Mouse (Mus musculus) kidney, postnatal 0 days (tissue): ENCODE data around the gene Ush1g. TPM values are rescaled to one million over a fixed set of nuclear protein-coding genes. Genes with fewer than 3 reads are reported as not detected.

Source experiments
- ATAC-seq: fragments of 200-750 bp; cut with Nextera tagmentation; replicated peaks from 2 replicates; pipeline ENCODE4 v1.8.0; 2017; ENCODE audit warnings: low read depth, moderate number of reproducible peaks, moderate TSS enrichment, moderate library complexity; ENCODE audit not compliant: low FRiP score
- DNase-seq: peaks from one replicate; pipeline ENCODE4 v3.0.0-alpha.2; 2016; ENCODE audit warnings: low spot score
- H3K27ac ChIP-seq: fragments of 300-500 bp; sonication (generic); 2 replicates; pipeline ENCODE4 v1.5.1; 2014; ENCODE audit warnings: mild to moderate bottlenecking
- H3K27me3 ChIP-seq: fragments of 300-500 bp; sonication (generic); 2 replicates; pipeline ENCODE4 v1.6.1; 2014; ENCODE audit warnings: low read length, mixed read lengths; ENCODE audit not compliant: insufficient read depth
- H3K36me3 ChIP-seq: fragments of 300-500 bp; sonication (generic); 2 replicates; pipeline ENCODE4 v1.6.1; 2014; ENCODE audit warnings: low read length, mixed read lengths; ENCODE audit not compliant: insufficient read depth
- H3K4me1 ChIP-seq: fragments of 300-500 bp; sonication (generic); replicated peaks from 2 replicates; pipeline ENCODE4 v1.6.1; 2014; ENCODE audit warnings: antibody characterized with exemption, low read length, mixed read lengths; ENCODE audit not compliant: insufficient read depth
- H3K4me2 ChIP-seq: fragments of 300-500 bp; sonication (generic); 2 replicates; pipeline ENCODE4 v1.6.1; 2014; ENCODE audit warnings: mild to moderate bottlenecking, low read length, moderate library complexity, mixed read lengths
- H3K4me3 ChIP-seq: fragments of 300-500 bp; sonication (generic); replicated peaks from 2 replicates; pipeline ENCODE4 v1.5.1; 2014; ENCODE audit warnings: low read depth, low read length
- H3K9ac ChIP-seq: fragments of 300-500 bp; sonication (generic); 2 replicates; pipeline ENCODE4 v1.6.1; 2014; ENCODE audit warnings: low read depth, low read length
- H3K9me3 ChIP-seq: fragments of 300-500 bp; sonication (generic); replicated peaks from 2 replicates; pipeline ENCODE4 v1.6.1; 2016; ENCODE audit warnings: low read length, inconsistent platforms, mixed read lengths
- CTCF ChIP-seq: IDR thresholded peaks from 2 replicates; pipeline ENCODE4 v1.5.1; 2016; ENCODE audit warnings: antibody characterized with exemption, low read depth, mild to moderate bottlenecking, moderate library complexity
- WGBS: fragments of 180-500 bp; shearing (Covaris S2); extraction: QIAGEN DNeasy Blood & Tissue Kit; methylation state at CpG from one replicate; pipeline ENCODE4 v1.1.7; 2014; 5-methylcytosine and 5-hydroxymethylcytosine counted together
- polyA plus RNA-seq: library from polyadenylated mRNA; unstranded; fragments of >200 nt; fragmentation: Nextera tagmentation; extraction: Ambion mirVana; gene quantifications from 2 replicates; pipeline ENCODE4 v1.2.1, GENCODE M21; 2015

The Ush1g gene
- 0.05 TPM in 1 of 2 replicates, not detected in the other for polyA plus RNA-seq

GRCm38 (mm10) chr11:115321906-115322693 lies at the start of gene Ush1g:
Gene Ush1g (minus strand): TSS chr11:115322041.
- H3K9me3 ChIP-seq, result no peaks in the 10 kb centered on the region
- no peak within 1 kb of the TSS for H3K4me3 ChIP-seq
- no peaks in the 10 kb centered on the region; the same call in 1 of the 2 replicates for H3K4me1 ChIP-seq
- no peak within 1 kb of the TSS for H3K4me2 ChIP-seq
- peak; percentile 77 for DNase-seq
- H3K27me3 ChIP-seq, result peaks cover 72% of the 10 kb centered on the region
- H3K27ac ChIP-seq, result no peak within 1 kb of the TSS
- peak; percentile 89 for TF ChIP-seq CTCF
- ATAC-seq, result 0 out of 2 replicates have a peak, but pooled peaks have one; percentile 8
- 3% methylated on average over 35 of the region's 35 CpGs for WGBS
- no peak within 1 kb of the TSS for H3K9ac ChIP-seq
- H3K36me3 ChIP-seq, result no peaks in the 10 kb centered on the region

- H3K9me3 ChIP-seq, result no peaks in the 10 kb centered on the region
- whole genome bisulfite sequencing, result 62% methylated on average over 8 of the region's 8 CpGs
- no peaks in the 10 kb centered on the region for H3K36me3 ChIP-seq
- no peak for ATAC-seq
- H3K4me1 ChIP-seq, result peaks cover 6% of the 10 kb centered on the region
- H3K27me3 ChIP-seq, result peaks cover 9% of the 10 kb centered on the region; the same call in 1 of the 2 replicates
- H3K4me3 ChIP-seq, result no peak overlapping the region
- H3K4me2 ChIP-seq, result no peak overlapping the region
- no peak for TF ChIP-seq CTCF
- H3K27ac ChIP-seq, result no peak overlapping the region
- DNase-seq, result no peak
- no peak overlapping the region for H3K9ac ChIP-seq
Measured at GRCm38 (mm10) chr11:115371354-115371753, 49.5 kb upstream of the Ush1g start.

DNA sequence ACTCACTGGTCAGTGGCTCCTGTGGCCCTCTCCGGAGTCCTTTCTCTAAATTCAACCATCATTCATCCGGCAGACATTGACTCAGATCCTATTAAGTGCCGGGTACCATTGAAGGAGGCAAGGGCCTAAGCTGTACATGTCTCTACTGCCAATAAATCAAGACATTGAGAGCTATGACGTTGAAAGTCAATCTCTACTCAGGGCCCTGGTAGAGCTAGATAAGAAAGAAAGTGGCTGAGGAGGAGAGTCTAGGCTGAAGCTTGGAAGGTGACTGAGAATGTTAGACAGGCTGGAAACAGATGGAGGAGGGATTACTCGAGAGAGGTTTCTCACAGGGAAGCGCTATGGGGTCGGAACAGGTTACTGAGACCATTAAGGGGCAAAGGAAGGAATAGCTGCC lies 48.5 kb upstream of the Ush1g start:
- peaks cover 6% of the 10 kb centered on the region for H3K4me1 ChIP-seq
- no peak overlapping the region for H3K27ac ChIP-seq
- no peak overlapping the region for H3K9ac ChIP-seq
- TF ChIP-seq CTCF, result no peak
- peaks cover 9% of the 10 kb centered on the region; the same call in 1 of the 2 replicates for H3K27me3 ChIP-seq
- no peaks in the 10 kb centered on the region for H3K9me3 ChIP-seq
- WGBS, result 56% methylated on average over 7 of the region's 7 CpGs
- H3K36me3 ChIP-seq, result no peaks in the 10 kb centered on the region
- no peak overlapping the region for H3K4me3 ChIP-seq
- no peak overlapping the region for H3K4me2 ChIP-seq
- no peak for ATAC-seq
- DNase-seq, result no peak

- Histone ChIP-seq H3K9me3 (no peaks in the 10 kb centered on the region), H3K27ac (no peak within 1 kb of the TSS), H3K27me3 (peaks cover 5% of the 10 kb centered on the region; the same call in 1 of the 2 replicates), H3K4me1 (peaks cover 6% of the 10 kb centered on the region), H3K9ac (peak within 1 kb of the TSS; percentile 50), H3K4me2 (peak within 1 kb of the TSS; percentile 88), H3K4me3 (peak within 1 kb of the TSS; percentile 45), H3K36me3 (no peaks in the 10 kb centered on the region)
- DNase-seq (peak; percentile 61), ATAC-seq (peak; percentile 49)
- TF ChIP-seq CTCF, result no peak
- under 1% methylated on average over 35 of the region's 39 CpGs for WGBS
Measured at GRCm38 (mm10) chr11:115367395-115367944, 45.6 kb upstream of the Ush1g start, which contains the start of gene Hid1. Gene Hid1 (minus strand): TSS chr11:115367756.

- H3K9me3 ChIP-seq, result no peaks in the 10 kb centered on the region
- TF ChIP-seq CTCF, result no peak
- DNase-seq, result no peak
- 6% methylated on average over 28 of the region's 28 CpGs for WGBS
- H3K27ac ChIP-seq, result no peak overlapping the region
- peak overlapping the region; percentile 45 for H3K4me3 ChIP-seq
- ATAC-seq, result peak; percentile 18; the same call in 1 of the 2 replicates
- H3K27me3 ChIP-seq, result peaks cover 5% of the 10 kb centered on the region; the same call in 1 of the 2 replicates
- H3K4me2 ChIP-seq, result peak overlapping the region; percentile 88
- peak overlapping the region; percentile 50 for H3K9ac ChIP-seq
- no peaks in the 10 kb centered on the region for H3K36me3 ChIP-seq
- peaks cover 6% of the 10 kb centered on the region for H3K4me1 ChIP-seq
Measured at GRCm38 (mm10) chr11:115366706-115367394, 45.0 kb upstream of the Ush1g start.
